Mouse (Mus musculus) kidney, postnatal 0 days (tissue): ENCODE data around the gene Pex6. TPM values are rescaled to one million over a fixed set of nuclear protein-coding genes. Genes with fewer than 3 reads are reported as not detected.

ENCODE experiments used
- ATAC-seq: fragments of 200-750 bp; cut with Nextera tagmentation; replicated peaks from 2 replicates; pipeline ENCODE4 v1.8.0; 2017; ENCODE audit warnings: low read depth, moderate number of reproducible peaks, moderate TSS enrichment, moderate library complexity; ENCODE audit not compliant: low FRiP score
- DNase-seq: peaks from one replicate; pipeline ENCODE4 v3.0.0-alpha.2; 2016; ENCODE audit warnings: low spot score
- H3K27ac ChIP-seq: fragments of 300-500 bp; sonication (generic); 2 replicates; pipeline ENCODE4 v1.5.1; 2014; ENCODE audit warnings: mild to moderate bottlenecking
- H3K27me3 ChIP-seq: fragments of 300-500 bp; sonication (generic); 2 replicates; pipeline ENCODE4 v1.6.1; 2014; ENCODE audit warnings: low read length, mixed read lengths; ENCODE audit not compliant: insufficient read depth
- H3K36me3 ChIP-seq: fragments of 300-500 bp; sonication (generic); 2 replicates; pipeline ENCODE4 v1.6.1; 2014; ENCODE audit warnings: low read length, mixed read lengths; ENCODE audit not compliant: insufficient read depth
- H3K4me1 ChIP-seq: fragments of 300-500 bp; sonication (generic); replicated peaks from 2 replicates; pipeline ENCODE4 v1.6.1; 2014; ENCODE audit warnings: antibody characterized with exemption, low read length, mixed read lengths; ENCODE audit not compliant: insufficient read depth
- H3K4me2 ChIP-seq: fragments of 300-500 bp; sonication (generic); 2 replicates; pipeline ENCODE4 v1.6.1; 2014; ENCODE audit warnings: mild to moderate bottlenecking, low read length, moderate library complexity, mixed read lengths
- H3K4me3 ChIP-seq: fragments of 300-500 bp; sonication (generic); replicated peaks from 2 replicates; pipeline ENCODE4 v1.5.1; 2014; ENCODE audit warnings: low read depth, low read length
- H3K9ac ChIP-seq: fragments of 300-500 bp; sonication (generic); 2 replicates; pipeline ENCODE4 v1.6.1; 2014; ENCODE audit warnings: low read depth, low read length
- H3K9me3 ChIP-seq: fragments of 300-500 bp; sonication (generic); replicated peaks from 2 replicates; pipeline ENCODE4 v1.6.1; 2016; ENCODE audit warnings: low read length, inconsistent platforms, mixed read lengths
- CTCF ChIP-seq: IDR thresholded peaks from 2 replicates; pipeline ENCODE4 v1.5.1; 2016; ENCODE audit warnings: antibody characterized with exemption, low read depth, mild to moderate bottlenecking, moderate library complexity
- WGBS: fragments of 180-500 bp; shearing (Covaris S2); extraction: QIAGEN DNeasy Blood & Tissue Kit; methylation state at CpG from one replicate; pipeline ENCODE4 v1.1.7; 2014; 5-methylcytosine and 5-hydroxymethylcytosine counted together
- polyA plus RNA-seq: library from polyadenylated mRNA; unstranded; fragments of >200 nt; fragmentation: Nextera tagmentation; extraction: Ambion mirVana; gene quantifications from 2 replicates; pipeline ENCODE4 v1.2.1, GENCODE M21; 2015

Pex6 gene
- polyA plus RNA-seq, 1 experiment from 2014 or later, result 25.6 TPM

- Histone ChIP-seq H3K4me2 (peak overlapping the region; percentile 90; the same call in 1 of the 2 replicates), H3K27ac (no peak overlapping the region), H3K4me1 (no peaks in the 10 kb centered on the region), H3K9me3 (no peaks in the 10 kb centered on the region), H3K36me3 (peaks cover 36% of the 10 kb centered on the region), H3K4me3 (no peak overlapping the region), H3K27me3 (no peaks in the 10 kb centered on the region), H3K9ac (no peak overlapping the region)
- no peak for TF ChIP-seq CTCF
- DNase-seq (no peak), ATAC-seq (no peak)
- 39% methylated on average over 2 of the region's 2 CpGs for WGBS
Observed at GRCm38 (mm10) chr17:46774131-46774472, 62.8 kb downstream of the Pex6 start.

GRCm38 (mm10) chr17:46775070-46775469 is 63.8 kb downstream of the Pex6 start:
- no peak for ATAC-seq
- peaks cover 43% of the 10 kb centered on the region for H3K36me3 ChIP-seq

More at GRCm38 (mm10) chr17:46775070-46775469, 63.8 kb downstream of the Pex6 start:
- Histone ChIP-seq H3K27ac (no peak overlapping the region), H3K4me2 (no peak overlapping the region), H3K4me3 (no peak overlapping the region), H3K9ac (no peak overlapping the region), H3K27me3 (no peaks in the 10 kb centered on the region), H3K9me3 (no peaks in the 10 kb centered on the region), H3K4me1 (no peaks in the 10 kb centered on the region)
- TF ChIP-seq CTCF, result no peak
- no peak for DNase-seq
- 93% methylated on average over 9 of the region's 9 CpGs for WGBS

Other genes starting within 250 kb of the Pex6 start
- gene Ttbk1, start 223.8 kb upstream of the Pex6 start, polyA plus RNA-seq, result 0.10 and 0.11 TPM in 2 replicates
- gene Dnph1, start 214.8 kb upstream of the Pex6 start, polyA plus RNA-seq, result 31.8 and 32.7 TPM in 2 replicates
- gene Cul9, start 165.1 kb upstream of the Pex6 start, polyA plus RNA-seq, result 6.0 and 6.5 TPM in 2 replicates
- 5.5 and 6.0 TPM in 2 replicates for gene Srf, start 155.3 kb upstream of the Pex6 start, polyA plus RNA-seq
- 94.0 and 103 TPM in 2 replicates for gene Ptk7, start 82.0 kb upstream of the Pex6 start, polyA plus RNA-seq
- gene Klc4, start 65.4 kb upstream of the Pex6 start, polyA plus RNA-seq, result 47.6 and 50.4 TPM in 2 replicates
- 144 and 157 TPM in 2 replicates for gene Mrpl2, start 65.2 kb upstream of the Pex6 start, polyA plus RNA-seq
- gene Cul7, start 61.1 kb upstream of the Pex6 start, polyA plus RNA-seq, result 29.0 and 33.3 TPM in 2 replicates
- gene Rrp36, start 37.1 kb upstream of the Pex6 start, polyA plus RNA-seq, result 44.4 and 47.2 TPM in 2 replicates
- 131 and 135 TPM in 2 replicates for gene Mea1, start 32.7 kb upstream of the Pex6 start, polyA plus RNA-seq
- gene Klhdc3, start 30.5 kb upstream of the Pex6 start, polyA plus RNA-seq, result 104 and 114 TPM in 2 replicates
- 51.0 and 52.5 TPM in 2 replicates for gene Ppp2r5d, start 6.4 kb upstream of the Pex6 start, polyA plus RNA-seq
- gene Gnmt, start 17.7 kb downstream of the Pex6 start, polyA plus RNA-seq, result 9.0 and 10.6 TPM in 2 replicates
- 59.9 and 64.7 TPM in 2 replicates for gene Cnpy3, start 40.8 kb downstream of the Pex6 start, polyA plus RNA-seq
- gene Ptcra, start 52.2 kb downstream of the Pex6 start, polyA plus RNA-seq, result 0.12 and 0.14 TPM in 2 replicates
- 143 and 151 TPM in 2 replicates for gene 2310039H08Rik, start 61.2 kb downstream of the Pex6 start, polyA plus RNA-seq
- gene Rpl7l1, start 71.2 kb downstream of the Pex6 start, polyA plus RNA-seq, result 138 and 147 TPM in 2 replicates
- gene Bicral, start 147.0 kb downstream of the Pex6 start, polyA plus RNA-seq, result 2.9 and 4.1 TPM in 2 replicates
- 58.2 and 71.4 TPM in 2 replicates for gene Tbcc, start 179.2 kb downstream of the Pex6 start, polyA plus RNA-seq
- 0.11 and 0.16 TPM in 2 replicates for gene Prph2, start 199.0 kb downstream of the Pex6 start, polyA plus RNA-seq